Mouse (Mus musculus) ES-E14 (cell line): ENCODE results near the gene Ptprt. TPM values are rescaled to one million over a fixed set of nuclear protein-coding genes. Genes with fewer than 3 reads are reported as not detected.

Experiments used
- DNase-seq: peaks from one replicate; pipeline ENCODE4 v3.0.0-alpha.2; 2013; ENCODE audit warnings: low read depth, low spot score
- H3K27ac ChIP-seq: 2 replicates; pipeline ENCODE4 v1.5.1; 2012; ENCODE audit warnings: low read depth, mild to moderate bottlenecking, low read length, moderate library complexity, mixed read lengths; ENCODE audit not compliant: poor library complexity, insufficient read depth, severe bottlenecking
- H3K36me3 ChIP-seq: 2 replicates; pipeline ENCODE4 v1.6.1; 2012; ENCODE audit warnings: mild to moderate bottlenecking, low read length, moderate library complexity, mixed read lengths; ENCODE audit not compliant: control insufficient read depth, poor library complexity, insufficient read depth, severe bottlenecking
- H3K4me1 ChIP-seq, 2 experiments: fragments of 150-350 bp in 1 of 2; sonication (generic) in 1 of 2; 2 replicates each; pipeline ENCODE4 v1.6.1; 2012; ENCODE audit warnings: low read length in 2 of 2, mild to moderate bottlenecking in 1 of 2, mixed read lengths in 1 of 2; ENCODE audit not compliant: control insufficient read depth in 2 of 2, insufficient read depth in 2 of 2, poor library complexity in 1 of 2
- H3K4me3 ChIP-seq, 2 experiments: fragments of 150-350 bp in 1 of 2; sonication (generic) in 1 of 2; 2 replicates each; pipeline ENCODE4 v1.5.1; 2012; ENCODE audit warnings: low read length in 2 of 2, low read depth in 1 of 2, mild to moderate bottlenecking in 1 of 2, mixed read lengths in 1 of 2; ENCODE audit not compliant: insufficient read depth in 1 of 2, poor library complexity in 1 of 2, severe bottlenecking in 1 of 2
- H3K9ac ChIP-seq: 2 replicates; pipeline ENCODE4 v1.6.1; 2012; ENCODE audit warnings: low read depth, mild to moderate bottlenecking, low read length, mixed read lengths; ENCODE audit not compliant: poor library complexity, insufficient read depth, severe bottlenecking
- H3K9me3 ChIP-seq: fragments of 150-350 bp; sonication (generic); 2 replicates; pipeline ENCODE4 v1.6.1; 2012; ENCODE audit warnings: low read depth, mild to moderate bottlenecking, low read length; ENCODE audit not compliant: control insufficient read depth, insufficient read depth
- CHD2 ChIP-seq: IDR thresholded peaks from 2 replicates; pipeline ENCODE4 v1.6.1; 2014; ENCODE audit warnings: mild to moderate bottlenecking, low read depth, low read length, inconsistent platforms
- HCFC1 ChIP-seq: IDR thresholded peaks from 2 replicates; pipeline ENCODE4 v1.6.1; 2012; ENCODE audit warnings: low read length, inconsistent platforms, borderline replicate concordance; ENCODE audit not compliant: insufficient read depth
- MAFK ChIP-seq: IDR thresholded peaks from 2 replicates; pipeline ENCODE4 v1.6.1; 2014; ENCODE audit warnings: mild to moderate bottlenecking, low read depth, low read length, inconsistent platforms; ENCODE audit not compliant: insufficient read depth
- ZC3H11A ChIP-seq: IDR thresholded peaks from 2 replicates; pipeline ENCODE4 v1.6.1; 2012; ENCODE audit warnings: low read depth, mild to moderate bottlenecking, inconsistent platforms, low read length, borderline replicate concordance
- ZNF384 ChIP-seq: IDR thresholded peaks from 2 replicates; pipeline ENCODE4 v1.6.1; 2012; ENCODE audit warnings: low read depth, low read length, inconsistent platforms
- in situ Hi-C, 2 experiments: fragments of 600-800 bp; cut with MboI; formaldehyde crosslinking; loops; one replicate each; pipeline ENCODE4 v1.15.1; 2025; ENCODE audit warnings: low sequenced_read_pairs in 2 of 2, inconsistent platforms in 1 of 2; ENCODE audit not compliant: unreplicated experiment in 2 of 2
- total RNA-seq: library from RNA; depleted of rRNA; stranded (reverse); fragments of 300-350 nt; gene quantifications from 2 replicates; pipeline ENCODE4 v1.2.3, GENCODE M21; 2012

Ptprt gene
- total RNA-seq, 1 experiment, result 0.40 TPM

DNA sequence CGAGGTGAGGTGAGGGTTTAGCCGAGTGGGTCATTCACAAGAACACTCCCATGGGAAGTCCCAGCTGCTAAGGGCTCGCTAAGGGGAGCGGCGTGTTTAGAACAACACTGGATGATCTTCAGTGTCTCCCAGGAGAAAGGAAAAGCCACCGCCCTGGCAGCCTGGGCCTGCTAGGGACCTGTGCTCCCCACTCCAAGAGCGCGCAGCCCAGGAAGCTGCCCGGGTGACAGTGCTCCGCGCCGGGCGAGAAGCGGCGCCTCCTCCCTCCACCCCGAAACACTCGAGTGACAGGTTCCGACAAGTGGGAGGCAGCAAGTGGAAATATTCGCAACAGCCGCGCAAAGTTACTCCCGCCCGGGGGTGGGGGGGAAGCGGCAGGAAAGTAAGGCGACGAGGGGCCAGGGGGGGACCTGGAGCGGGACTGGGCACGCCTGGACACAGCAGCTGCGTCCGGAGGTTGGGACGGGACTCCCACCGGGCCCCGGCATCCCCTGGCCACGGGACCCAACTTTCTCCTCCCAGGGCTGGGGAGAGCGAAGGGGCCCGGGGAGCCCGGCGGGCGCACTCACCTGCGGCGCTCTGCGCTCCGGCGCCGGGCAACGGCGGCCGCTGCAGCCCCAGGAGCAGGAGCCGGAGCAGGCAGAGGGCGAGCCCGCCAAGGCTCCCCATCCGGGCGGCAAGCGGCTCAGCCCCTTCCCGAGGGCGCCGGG is 561 bp downstream of the Ptprt start:
- in situ Hi-C loops, result no loop called here
- no peak overlapping the region for H3K27ac ChIP-seq
- no peak for DNase-seq

GRCm38 (mm10) chr2:162658997-162659396 is 1.9 kb downstream of the Ptprt start:
- TF ChIP-seq ZC3H11A, result peak; percentile 65
- TF ChIP-seq ZNF384, result no peak
- in situ Hi-C loops, result no loop called here
- H3K9me3 ChIP-seq, result no peaks in the 10 kb centered on the region
- peaks cover 0 to 7% of the 10 kb centered on the region in 2 experiments; a peak in 1 of 4 replicates for H3K4me1 ChIP-seq
- H3K4me3 ChIP-seq, result no peak overlapping the region
- peak; percentile 80 for DNase-seq
- no peak overlapping the region for H3K27ac ChIP-seq
- no peak overlapping the region for H3K9ac ChIP-seq
- no peaks in the 10 kb centered on the region for H3K36me3 ChIP-seq

More for the DNA sequence above, 561 bp downstream of the Ptprt start:
- Histone ChIP-seq H3K4me1 (peaks cover 0 to 9% of the 10 kb centered on the region in 2 experiments; a peak in 1 of 4 replicates), H3K36me3 (no peaks in the 10 kb centered on the region), H3K9ac (peak overlapping the region; percentile 49), H3K9me3 (no peaks in the 10 kb centered on the region), H3K4me3 (peak overlapping the region; percentile 70 to 73)
- TF ChIP-seq HCFC1 (no peak), CHD2 (no peak), MAFK (no peak), ZC3H11A (no peak)

GRCm38 (mm10) chr2:162657541-162657940 is 3.4 kb downstream of the Ptprt start:
- Histone ChIP-seq H3K4me3 (no peak overlapping the region), H3K36me3 (no peaks in the 10 kb centered on the region), H3K9me3 (no peaks in the 10 kb centered on the region), H3K27ac (no peak overlapping the region), H3K9ac (no peak overlapping the region), H3K4me1 (peaks cover 0 to 4% of the 10 kb centered on the region in 2 experiments; a peak in 1 of 4 replicates)
- no peak for DNase-seq
- TF ChIP-seq ZNF384 (no peak), CHD2 (no peak), HCFC1 (no peak), MAFK (no peak), ZC3H11A (no peak)
- in situ Hi-C loops, result no loop called here

- TF ChIP-seq ZC3H11A (no peak), CHD2 (no peak), ZNF384 (no peak), HCFC1 (no peak)
- in situ Hi-C loops, result no loop called here
- DNase-seq, result no peak
- H3K9ac ChIP-seq, result no peak overlapping the region
- H3K4me3 ChIP-seq, result no peak overlapping the region
- H3K36me3 ChIP-seq, result no peaks in the 10 kb centered on the region
- no peaks in the 10 kb centered on the region for H3K9me3 ChIP-seq
- no peak overlapping the region for H3K27ac ChIP-seq
- no peaks in the 10 kb centered on the region for H3K4me1 ChIP-seq
Observed at GRCm38 (mm10) chr2:162654416-162654815, 6.5 kb downstream of the Ptprt start.

DNA sequence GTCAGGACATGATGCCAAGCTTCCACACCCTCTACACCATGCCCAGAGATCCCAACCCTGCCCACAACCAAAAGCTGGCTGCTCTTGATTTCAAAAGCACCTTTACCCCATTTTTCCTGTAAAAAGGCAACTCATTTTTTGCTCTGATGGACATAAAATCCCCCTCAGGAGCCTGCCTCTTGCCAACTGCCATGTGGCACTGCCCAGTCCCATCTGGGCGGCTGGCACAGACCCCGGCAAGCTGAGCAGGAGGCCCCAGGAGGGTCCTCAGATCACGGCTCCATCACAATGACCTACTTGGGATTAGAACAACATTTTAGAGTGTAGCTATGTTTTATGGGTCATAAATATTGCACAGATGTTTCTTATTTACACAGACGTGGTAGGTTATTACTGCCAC is 22.3 kb downstream of the Ptprt start:
- H3K9ac ChIP-seq, result no peak overlapping the region
- peaks cover 0 to 2% of the 10 kb centered on the region in 2 experiments; a peak in 1 of 4 replicates for H3K4me1 ChIP-seq
- no peak for TF ChIP-seq HCFC1
- TF ChIP-seq ZNF384, result no peak
- TF ChIP-seq MAFK, result no peak
- TF ChIP-seq CHD2, result no peak
- TF ChIP-seq ZC3H11A, result no peak
- no peak overlapping the region for H3K27ac ChIP-seq
- H3K36me3 ChIP-seq, result no peaks in the 10 kb centered on the region
- DNase-seq, result no peak
- H3K9me3 ChIP-seq, result no peaks in the 10 kb centered on the region
- no peak overlapping the region for H3K4me3 ChIP-seq
- in situ Hi-C loops, result no loop called here
